Mouse (Mus musculus) erythroblast, embryonic 14.5 days (primary cell): Measurements from ENCODE around the gene Gm7544.

Experiments
- GATA1 ChIP-seq: IDR thresholded peaks from 2 replicates; pipeline ENCODE4 v1.6.1; 2012; ENCODE audit warnings: low read length, inconsistent platforms, mixed read lengths
- TAL1 ChIP-seq: IDR thresholded peaks from 3 replicates; pipeline ENCODE4 v1.6.1; 2012; ENCODE audit warnings: low read length, inconsistent platforms, mixed read lengths

- TF ChIP-seq GATA1 = no peak
- no peak for TF ChIP-seq TAL1
Observed at GRCm38 (mm10) chr1:82974342-82974741, 18.5 kb upstream of the Gm7544 start.
